Mouse (Mus musculus) gastrocnemius, postnatal 25 days (tissue): ENCODE data around the gene Ankrd33. TPM values are rescaled to one million over a fixed set of nuclear protein-coding genes. Genes with fewer than 3 reads are reported as not detected.

Experiments used
- DNase-seq: peaks from one replicate; pipeline ENCODE4 v3.0.0; 2022
- long read RNA-seq, 2 experiments: library from polyadenylated mRNA; stranded (forward); transcript quantifications; one replicate each; pipeline ENCODE4 v2.0.0; 2021
- total RNA-seq, 2 experiments: library from RNA; stranded (reverse); gene quantifications; 1 replicate in 1 of 2; 2 replicates in 1 of 2; pipeline ENCODE4 v1.2.3; 2021

The Ankrd33 gene
- not detected for total RNA-seq
- long read RNA-seq, experiment 1, result 0 reads
- long read RNA-seq, experiment 2, result 0 reads

GRCm38 (mm10) chr15:101115511-101116110 lies at the start of gene Ankrd33:
Gene Ankrd33 (plus strand): TSS chr15:101115755.
- DNase-seq, result no peak

- DNase-seq, result no peak
Observed at GRCm38 (mm10) chr15:101066364-101066847, 49.1 kb upstream of the Ankrd33 start.

- no peak for DNase-seq
Observed at GRCm38 (mm10) chr15:101066920-101067696, 48.4 kb upstream of the Ankrd33 start.

GRCm38 (mm10) chr15:101068029-101068428 lies 47.5 kb upstream of the Ankrd33 start:
- no peak for DNase-seq

GRCm38 (mm10) chr15:101068671-101069070 lies 46.9 kb upstream of the Ankrd33 start:
- no peak for DNase-seq

- DNase-seq, result no peak
Observed at GRCm38 (mm10) chr15:101069641-101070190, 45.8 kb upstream of the Ankrd33 start.

GRCm38 (mm10) chr15:101070762-101071161 lies 44.8 kb upstream of the Ankrd33 start:
- DNase-seq, result no peak

- DNase-seq, result no peak
Observed at GRCm38 (mm10) chr15:101072736-101073135, 42.8 kb upstream of the Ankrd33 start.

GRCm38 (mm10) chr15:101074067-101074466 lies 41.5 kb upstream of the Ankrd33 start:
- no peak for DNase-seq

GRCm38 (mm10) chr15:101075150-101075549 lies 40.4 kb upstream of the Ankrd33 start:
- no peak for DNase-seq

- DNase-seq, result no peak
Observed at GRCm38 (mm10) chr15:101075656-101076055, 39.9 kb upstream of the Ankrd33 start.

GRCm38 (mm10) chr15:101076071-101077000 lies 39.2 kb upstream of the Ankrd33 start:
- DNase-seq, result no peak

- DNase-seq, result no peak
Observed at GRCm38 (mm10) chr15:101077001-101077812, 38.3 kb upstream of the Ankrd33 start.

GRCm38 (mm10) chr15:101077813-101078730 lies 37.5 kb upstream of the Ankrd33 start, which contains the start of gene Fignl2:
Gene Fignl2 (minus strand): TSS chr15:101078567.
- peak; percentile 50 for DNase-seq

- peak; percentile 93 for DNase-seq
Observed at GRCm38 (mm10) chr15:101078731-101079156, 36.8 kb upstream of the Ankrd33 start.

- no peak for DNase-seq
Observed at GRCm38 (mm10) chr15:101080031-101080520, 35.5 kb upstream of the Ankrd33 start.

- DNase-seq, result no peak
Observed at GRCm38 (mm10) chr15:101081035-101081548, 34.5 kb upstream of the Ankrd33 start.

- DNase-seq, result peak; percentile 34
Observed at GRCm38 (mm10) chr15:101082236-101082635, 33.3 kb upstream of the Ankrd33 start.

- no peak for DNase-seq
Observed at GRCm38 (mm10) chr15:101084499-101084898, 31.1 kb upstream of the Ankrd33 start.
